Mouse (Mus musculus): ENCODE data around the gene Ssb. TPM values are rescaled to one million over a fixed set of nuclear protein-coding genes. Genes with fewer than 3 reads are reported as not detected.

The Ssb gene
- total RNA-seq, 2 experiments from 2014 or later: 59.8 to 60.6 TPM

Other genes with a start within 250 kb of the Ssb start
- gene Bbs5, start 214.4 kb upstream of the Ssb start, total RNA-seq (2021): 1 to 10 TPM; 3.4 TPM
- gene Klhl41, start 191.4 kb upstream of the Ssb start, total RNA-seq (2021): 100 to 1,000 TPM; 665 to 708 TPM
- 10 to 100 TPM; 16.0 to 16.2 TPM for gene Fastkd1, start 148.0 kb upstream of the Ssb start, total RNA-seq (2021)
- 10 to 100 TPM; 29.0 to 34.0 TPM for gene Ppig, start 139.0 kb upstream of the Ssb start, total RNA-seq (2021)
- gene Ccdc173, start 72.0 kb upstream of the Ssb start, total RNA-seq (2021): under 1 TPM; 0.45 to 0.50 TPM
- 10 to 100 TPM; 18.6 to 20.7 TPM for gene Phospho2, start 71.9 kb upstream of the Ssb start, total RNA-seq (2021)
- 10 to 100 TPM in 1 of 2 experiments, 1 to 10 TPM in 1; 6.8 to 14.5 TPM for gene Klhl23, start 39.6 kb upstream of the Ssb start, total RNA-seq (2021)
- gene Mettl5, start 24.1 kb downstream of the Ssb start, total RNA-seq (2021): 10 to 100 TPM; 14.2 to 15.8 TPM
- 100 to 1,000 TPM; 207 to 208 TPM for gene Ubr3, start 35.7 kb downstream of the Ssb start, total RNA-seq (2021)
- not detected for gene Myo3b, start 177.6 kb downstream of the Ssb start, total RNA-seq (2021)

All from gastrocnemius, adult 18-20 months (tissue).